Mouse (Mus musculus): ENCODE results near the gene Bend3.
"Not testable (repeated sequence)": the region's sequence is repeated elsewhere in the genome, so short reads cannot be mapped to it uniquely, and the experiment has no call there.

Gene Bend3

GRCm38 (mm10) chr10:43480227-43480849 lies 1.7 kb downstream of the Bend3 start:
- no peak for DNase-seq (ENCODE audit: low spot score in 2 of 2)

GRCm38 (mm10) chr10:43481179-43481578 lies 2.5 kb downstream of the Bend3 start:
- no peak for DNase-seq (ENCODE audit: low spot score in 2 of 2)

- DNase-seq (ENCODE audit: low spot score in 2 of 2), result no peak
Observed at GRCm38 (mm10) chr10:43482021-43482420, 3.4 kb downstream of the Bend3 start.

GRCm38 (mm10) chr10:43483426-43483995 lies 4.9 kb downstream of the Bend3 start:
- no peak for DNase-seq (ENCODE audit: low spot score in 2 of 2)

- DNase-seq (ENCODE audit: low spot score in 2 of 2), result no peak
Observed at GRCm38 (mm10) chr10:43485751-43486268, 7.2 kb downstream of the Bend3 start.

- DNase-seq (ENCODE audit: low spot score in 2 of 2), result no peak
Observed at GRCm38 (mm10) chr10:43487441-43488010, 8.9 kb downstream of the Bend3 start.

GRCm38 (mm10) chr10:43488258-43488657 lies 9.6 kb downstream of the Bend3 start:
- no peak for DNase-seq (ENCODE audit: low spot score in 2 of 2)

- no peak for DNase-seq (ENCODE audit: low spot score in 2 of 2)
Observed at GRCm38 (mm10) chr10:43489139-43489538, 10.5 kb downstream of the Bend3 start.

- no peak for DNase-seq (ENCODE audit: low spot score in 2 of 2)
Observed at GRCm38 (mm10) chr10:43489550-43489949, 10.9 kb downstream of the Bend3 start.

- no peak for DNase-seq (ENCODE audit: low spot score in 2 of 2)
Observed at GRCm38 (mm10) chr10:43490034-43490433, 11.4 kb downstream of the Bend3 start.

- DNase-seq (ENCODE audit: low spot score in 2 of 2), result no peak
Observed at GRCm38 (mm10) chr10:43490846-43491245, 12.2 kb downstream of the Bend3 start.

- no peak for DNase-seq (ENCODE audit: low spot score in 2 of 2)
Observed at GRCm38 (mm10) chr10:43502599-43502998, 24.0 kb downstream of the Bend3 start.

- DNase-seq (ENCODE audit: low spot score in 2 of 2), result no peak
Observed at GRCm38 (mm10) chr10:43504291-43504690, 25.7 kb downstream of the Bend3 start.

- DNase-seq (ENCODE audit: low spot score in 2 of 2), result no peak
Observed at GRCm38 (mm10) chr10:43507051-43507450, 28.4 kb downstream of the Bend3 start.

- no peak for DNase-seq (ENCODE audit: low spot score in 2 of 2)
Observed at GRCm38 (mm10) chr10:43509228-43509627, 30.6 kb downstream of the Bend3 start.

GRCm38 (mm10) chr10:43512976-43513375 lies 34.3 kb downstream of the Bend3 start:
- DNase-seq (ENCODE audit: low spot score in 2 of 2), result no peak

- no peak for DNase-seq (ENCODE audit: low spot score in 2 of 2)
Observed at GRCm38 (mm10) chr10:43516992-43517660, 38.5 kb downstream of the Bend3 start.

- no peak for DNase-seq (ENCODE audit: low spot score in 2 of 2)
Observed at GRCm38 (mm10) chr10:43517836-43518235, 39.2 kb downstream of the Bend3 start.

- no peak for DNase-seq (ENCODE audit: low spot score in 2 of 2)
Observed at GRCm38 (mm10) chr10:43518368-43518767, 39.7 kb downstream of the Bend3 start.

- DNase-seq (ENCODE audit: low spot score in 2 of 2), result no peak
Observed at GRCm38 (mm10) chr10:43519977-43520376, 41.3 kb downstream of the Bend3 start.

GRCm38 (mm10) chr10:43523931-43524330 lies 45.3 kb downstream of the Bend3 start, which contains the start of gene Gm9803:
Gene Gm9803 (plus strand): TSS chr10:43524084.
- DNase-seq (ENCODE audit: low spot score in 2 of 2), result not testable (repeated sequence)

Data from frontal cortex, postnatal 14 days (tissue).